Mouse (Mus musculus): ENCODE measurements around the gene Frmd8. TPM values are rescaled to one million over a fixed set of nuclear protein-coding genes. Genes with fewer than 3 reads are reported as not detected.
A peak's percentile ranks its signal among the peaks of the same experiment; 100 is the strongest.
"Not testable (repeated sequence)": the region's sequence is repeated elsewhere in the genome, so short reads cannot be mapped to it uniquely, and the experiment has no call there.

Gene Frmd8
- polyA plus RNA-seq, 1 experiment from 2014 or later, result 61.1 TPM

GRCm38 (mm10) chr19:5818590-5818977, 56.5 kb downstream of the Frmd8 start:
- H3K4me1 ChIP-seq (replicated peaks; ENCODE audit: control insufficient read depth, insufficient read depth, low read length), result peaks cover 36% of the 10 kb centered on the region
- no peaks in the 10 kb centered on the region for H3K27me3 ChIP-seq (ENCODE audit: control insufficient read depth, insufficient read depth, low read depth, low read length)
- no peak overlapping the region for H3K4me3 ChIP-seq (ENCODE audit: low read length)
- no peaks in the 10 kb centered on the region for H3K9me3 ChIP-seq (ENCODE audit: control insufficient read depth, low read length)
- WGBS, result 71% methylated on average over 6 of the region's 6 CpGs
- H3K36me3 ChIP-seq (ENCODE audit: control insufficient read depth, insufficient read depth, low read length), result no peaks in the 10 kb centered on the region
- H3K27ac ChIP-seq (ENCODE audit: low read length), result no peak overlapping the region
- H3K4me2 ChIP-seq (ENCODE audit: low read depth, low read length), result no peak overlapping the region
- no peak overlapping the region for H3K9ac ChIP-seq (ENCODE audit: low read length)
- ATAC-seq (ENCODE audit: low read depth), result no peak

GRCm38 (mm10) chr19:5817703-5818589, 57.1 kb downstream of the Frmd8 start:
- ATAC-seq (ENCODE audit: low read depth), result peak; percentile 74
- peak overlapping the region; percentile 48 for H3K4me2 ChIP-seq (ENCODE audit: low read depth, low read length)
- H3K4me1 ChIP-seq (replicated peaks; ENCODE audit: control insufficient read depth, insufficient read depth, low read length), result peaks cover 30% of the 10 kb centered on the region
- H3K27me3 ChIP-seq (ENCODE audit: control insufficient read depth, insufficient read depth, low read depth, low read length), result no peaks in the 10 kb centered on the region
- peak overlapping the region; percentile 76 for H3K9ac ChIP-seq (ENCODE audit: low read length)
- no peaks in the 10 kb centered on the region for H3K36me3 ChIP-seq (ENCODE audit: control insufficient read depth, insufficient read depth, low read length)
- peak overlapping the region; percentile 20 for H3K4me3 ChIP-seq (ENCODE audit: low read length)
- no peaks in the 10 kb centered on the region for H3K9me3 ChIP-seq (ENCODE audit: control insufficient read depth, low read length)
- 18% methylated on average over 21 of the region's 21 CpGs for WGBS
- peak overlapping the region; percentile 68 for H3K27ac ChIP-seq (ENCODE audit: low read length)

GRCm38 (mm10) chr19:5815928-5816327, 59.1 kb downstream of the Frmd8 start:
- H3K9me3 ChIP-seq (ENCODE audit: control insufficient read depth, low read length), result no peaks in the 10 kb centered on the region
- H3K27me3 ChIP-seq (ENCODE audit: control insufficient read depth, insufficient read depth, low read depth, low read length), result no peaks in the 10 kb centered on the region
- H3K36me3 ChIP-seq (ENCODE audit: control insufficient read depth, insufficient read depth, low read length), result no peaks in the 10 kb centered on the region
- WGBS, result 64% methylated on average over 4 of the region's 4 CpGs
- peaks cover 38% of the 10 kb centered on the region for H3K4me1 ChIP-seq (replicated peaks; ENCODE audit: control insufficient read depth, insufficient read depth, low read length)
- no peak overlapping the region for H3K9ac ChIP-seq (ENCODE audit: low read length)
- no peak overlapping the region for H3K27ac ChIP-seq (ENCODE audit: low read length)
- no peak overlapping the region for H3K4me3 ChIP-seq (ENCODE audit: low read length)
- no peak for ATAC-seq (ENCODE audit: low read depth)
- no peak overlapping the region for H3K4me2 ChIP-seq (ENCODE audit: low read depth, low read length)

GRCm38 (mm10) chr19:5815010-5815409, 60.1 kb downstream of the Frmd8 start:
- no peak for ATAC-seq (ENCODE audit: low read depth)
- Histone ChIP-seq H3K4me1 (replicated peaks; ENCODE audit: control insufficient read depth, insufficient read depth, low read length) (peaks cover 47% of the 10 kb centered on the region), H3K4me2 (ENCODE audit: low read depth, low read length) (no peak overlapping the region), H3K4me3 (ENCODE audit: low read length) (no peak overlapping the region), H3K9ac (ENCODE audit: low read length) (no peak overlapping the region), H3K27me3 (ENCODE audit: control insufficient read depth, insufficient read depth, low read depth, low read length) (no peaks in the 10 kb centered on the region), H3K36me3 (ENCODE audit: control insufficient read depth, insufficient read depth, low read length) (no peaks in the 10 kb centered on the region), H3K9me3 (ENCODE audit: control insufficient read depth, low read length) (no peaks in the 10 kb centered on the region), H3K27ac (ENCODE audit: low read length) (0 out of 2 replicates have a peak overlapping the region, but pooled peaks have one; percentile 8)
- 65% methylated on average over 7 of the region's 7 CpGs for WGBS

GRCm38 (mm10) chr19:5814048-5814447, 61.0 kb downstream of the Frmd8 start:
- peaks cover 51% of the 10 kb centered on the region for H3K4me1 ChIP-seq (replicated peaks; ENCODE audit: control insufficient read depth, insufficient read depth, low read length)
- not testable (repeated sequence) for H3K27me3 ChIP-seq (ENCODE audit: control insufficient read depth, insufficient read depth, low read depth, low read length); H3K9me3 ChIP-seq (ENCODE audit: control insufficient read depth, low read length); H3K4me2 ChIP-seq (ENCODE audit: low read depth, low read length); H3K36me3 ChIP-seq (ENCODE audit: control insufficient read depth, insufficient read depth, low read length); H3K27ac ChIP-seq (ENCODE audit: low read length); ATAC-seq (ENCODE audit: low read depth); H3K4me3 ChIP-seq (ENCODE audit: low read length)
- WGBS, result 27% methylated on average over 1 of the region's 1 CpGs
- H3K9ac ChIP-seq (ENCODE audit: low read length), result 0 out of 2 replicates have a peak overlapping the region, but pooled peaks have one; percentile 20

- no peaks in the 10 kb centered on the region for H3K36me3 ChIP-seq (ENCODE audit: control insufficient read depth, insufficient read depth, low read length)
- no peak overlapping the region for H3K9ac ChIP-seq (ENCODE audit: low read length)
- no peak overlapping the region for H3K4me2 ChIP-seq (ENCODE audit: low read depth, low read length)
- WGBS, result 86% methylated on average over 3 of the region's 3 CpGs
- no peak overlapping the region for H3K27ac ChIP-seq (ENCODE audit: low read length)
- ATAC-seq (ENCODE audit: low read depth), result no peak
- H3K4me3 ChIP-seq (ENCODE audit: low read length), result no peak overlapping the region
- peaks cover 56% of the 10 kb centered on the region for H3K4me1 ChIP-seq (replicated peaks; ENCODE audit: control insufficient read depth, insufficient read depth, low read length)
- no peaks in the 10 kb centered on the region for H3K27me3 ChIP-seq (ENCODE audit: control insufficient read depth, insufficient read depth, low read depth, low read length)
- H3K9me3 ChIP-seq (ENCODE audit: control insufficient read depth, low read length), result no peaks in the 10 kb centered on the region
Observed at GRCm38 (mm10) chr19:5813567-5813966, 61.5 kb downstream of the Frmd8 start.

GRCm38 (mm10) chr19:5811771-5812504, 63.1 kb downstream of the Frmd8 start:
- whole genome bisulfite sequencing, result 44% methylated on average over 7 of the region's 7 CpGs
- ATAC-seq (ENCODE audit: low read depth), result peak; percentile 41
- H3K4me2 ChIP-seq (ENCODE audit: low read depth, low read length), result no peak overlapping the region

GRCm38 (mm10) chr19:5810840-5811563, 64.1 kb downstream of the Frmd8 start:
- ATAC-seq (ENCODE audit: low read depth), result no peak
- no peaks in the 10 kb centered on the region for H3K36me3 ChIP-seq (ENCODE audit: control insufficient read depth, insufficient read depth, low read length)
- H3K27ac ChIP-seq (ENCODE audit: low read length), result peak overlapping the region; percentile 96
- 59% methylated on average over 9 of the region's 9 CpGs for WGBS
- peaks cover 68% of the 10 kb centered on the region for H3K4me1 ChIP-seq (replicated peaks; ENCODE audit: control insufficient read depth, insufficient read depth, low read length)
- no peak overlapping the region for H3K4me3 ChIP-seq (ENCODE audit: low read length)
- peak overlapping the region; percentile 11; the same call in 1 of the 2 replicates for H3K4me2 ChIP-seq (ENCODE audit: low read depth, low read length)
- H3K9ac ChIP-seq (ENCODE audit: low read length), result peak overlapping the region; percentile 36
- no peaks in the 10 kb centered on the region for H3K27me3 ChIP-seq (ENCODE audit: control insufficient read depth, insufficient read depth, low read depth, low read length)
- H3K9me3 ChIP-seq (ENCODE audit: control insufficient read depth, low read length), result no peaks in the 10 kb centered on the region

More at GRCm38 (mm10) chr19:5811771-5812504, 63.1 kb downstream of the Frmd8 start:
- no peak overlapping the region for H3K4me3 ChIP-seq (ENCODE audit: low read length)
- H3K27ac ChIP-seq (ENCODE audit: low read length), result peak overlapping the region; percentile 76
- no peaks in the 10 kb centered on the region for H3K27me3 ChIP-seq (ENCODE audit: control insufficient read depth, insufficient read depth, low read depth, low read length)
- H3K9me3 ChIP-seq (ENCODE audit: control insufficient read depth, low read length), result no peaks in the 10 kb centered on the region
- H3K9ac ChIP-seq (ENCODE audit: low read length), result no peak overlapping the region
- no peaks in the 10 kb centered on the region for H3K36me3 ChIP-seq (ENCODE audit: control insufficient read depth, insufficient read depth, low read length)
- H3K4me1 ChIP-seq (replicated peaks; ENCODE audit: control insufficient read depth, insufficient read depth, low read length), result peaks cover 59% of the 10 kb centered on the region
